Mouse (Mus musculus): Measurements from ENCODE around the gene Gm3336.

The Gm3336 gene

DNA sequence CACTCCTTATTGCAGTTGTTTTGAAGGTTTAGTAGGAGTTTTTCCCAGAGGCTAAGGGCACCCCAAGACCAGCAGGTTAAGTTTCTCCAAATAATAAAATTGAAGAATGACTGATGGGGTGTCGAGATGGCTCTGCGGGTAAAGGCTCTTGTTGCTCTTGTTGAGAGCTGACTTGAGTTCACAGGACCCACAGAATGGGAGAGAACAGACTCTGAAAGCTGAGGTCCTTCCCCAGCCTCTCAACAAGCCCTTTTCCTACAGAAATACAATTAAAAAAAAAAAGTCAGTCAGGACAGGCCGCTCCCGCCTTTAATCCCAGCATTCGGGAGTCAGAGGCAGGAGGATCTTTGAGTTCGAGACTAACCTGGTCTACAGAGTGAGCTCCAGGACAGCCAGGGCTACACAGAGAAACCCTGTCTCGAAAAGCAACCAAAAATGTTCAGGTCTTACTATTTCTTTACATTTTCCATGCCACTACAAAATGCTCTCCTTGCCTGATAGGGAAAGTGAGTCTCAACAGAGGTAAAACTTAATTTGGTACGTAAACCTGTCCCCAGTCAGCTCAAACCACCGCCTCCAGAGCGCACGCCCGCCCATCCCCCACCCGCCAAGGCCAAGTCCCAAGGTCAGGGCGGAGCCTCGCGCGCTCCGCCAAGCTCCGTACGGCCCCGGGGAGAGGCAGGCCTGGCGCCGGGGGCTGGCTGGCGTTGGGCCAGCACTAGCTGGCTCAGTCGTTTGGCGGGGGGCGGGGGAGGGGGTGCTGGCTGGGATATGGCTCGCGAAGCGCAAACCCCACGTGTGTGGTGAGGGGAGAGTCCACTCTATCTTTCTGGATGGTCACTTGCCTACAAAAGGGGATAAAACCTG lies 22.1 kb upstream of the Gm3336 start:
- DNase-seq: peak; percentile 84

DNA sequence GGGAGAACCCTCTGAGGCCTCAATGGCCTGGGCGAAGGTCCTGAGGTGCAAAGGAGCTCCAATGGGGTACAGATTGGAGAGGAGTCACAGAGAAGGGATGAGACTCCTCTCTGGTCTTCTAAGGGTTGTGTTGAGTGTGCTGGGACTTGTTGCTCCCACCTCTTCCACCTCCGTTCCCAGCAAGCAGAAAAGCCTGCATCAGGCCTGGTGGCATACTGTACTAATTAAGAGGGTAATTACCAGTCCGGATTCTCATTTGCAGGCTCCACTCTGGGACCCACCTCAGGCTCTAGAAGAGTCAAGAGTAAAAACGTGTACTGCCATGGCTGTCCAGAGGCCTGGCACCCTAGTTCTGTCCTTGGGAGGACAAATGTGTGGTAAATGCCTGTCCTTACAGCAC lies 21.4 kb upstream of the Gm3336 start:
- DNase-seq: peak; percentile 39

DNA sequence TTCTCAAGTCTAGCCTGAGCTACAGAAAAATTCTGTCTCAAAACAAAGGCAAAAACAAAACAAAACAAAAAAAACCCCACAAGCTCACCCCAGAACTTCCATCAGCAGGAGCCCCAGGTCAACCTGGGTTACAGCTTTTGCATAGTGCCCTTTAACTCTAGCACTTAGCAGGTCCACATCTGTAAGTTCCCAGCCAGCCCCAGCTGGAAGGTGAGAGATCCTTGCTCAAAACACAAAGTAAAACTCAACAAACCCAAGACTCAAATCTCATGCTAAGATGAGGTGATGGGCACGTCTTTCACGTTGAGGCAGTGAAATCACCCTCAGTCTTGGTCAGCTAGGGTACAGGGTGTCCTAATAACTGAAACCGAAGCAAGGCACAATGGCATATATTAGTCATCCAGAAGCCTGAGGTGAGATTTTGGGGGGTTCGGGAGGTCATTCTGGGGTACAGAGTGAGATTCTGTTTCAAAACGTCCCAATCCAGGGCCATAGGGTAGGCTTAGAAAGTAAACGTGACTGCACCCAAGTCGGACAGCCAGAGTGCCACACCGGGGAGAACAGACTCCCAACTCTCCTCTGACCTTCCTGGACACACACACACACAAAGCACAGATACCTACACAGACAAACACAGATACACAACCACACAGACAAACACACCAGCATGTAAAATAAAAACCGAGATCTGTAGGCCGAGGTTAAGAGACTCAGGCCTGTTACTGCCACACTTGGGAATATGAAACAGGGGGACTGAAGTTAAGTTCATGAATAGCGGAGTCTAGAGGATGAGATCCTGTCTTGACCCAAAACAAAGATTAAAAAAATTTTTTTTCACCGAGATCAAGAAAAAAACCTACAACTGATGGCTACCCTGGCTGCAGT lies 20.7 kb upstream of the Gm3336 start:
- no peak for DNase-seq

DNA sequence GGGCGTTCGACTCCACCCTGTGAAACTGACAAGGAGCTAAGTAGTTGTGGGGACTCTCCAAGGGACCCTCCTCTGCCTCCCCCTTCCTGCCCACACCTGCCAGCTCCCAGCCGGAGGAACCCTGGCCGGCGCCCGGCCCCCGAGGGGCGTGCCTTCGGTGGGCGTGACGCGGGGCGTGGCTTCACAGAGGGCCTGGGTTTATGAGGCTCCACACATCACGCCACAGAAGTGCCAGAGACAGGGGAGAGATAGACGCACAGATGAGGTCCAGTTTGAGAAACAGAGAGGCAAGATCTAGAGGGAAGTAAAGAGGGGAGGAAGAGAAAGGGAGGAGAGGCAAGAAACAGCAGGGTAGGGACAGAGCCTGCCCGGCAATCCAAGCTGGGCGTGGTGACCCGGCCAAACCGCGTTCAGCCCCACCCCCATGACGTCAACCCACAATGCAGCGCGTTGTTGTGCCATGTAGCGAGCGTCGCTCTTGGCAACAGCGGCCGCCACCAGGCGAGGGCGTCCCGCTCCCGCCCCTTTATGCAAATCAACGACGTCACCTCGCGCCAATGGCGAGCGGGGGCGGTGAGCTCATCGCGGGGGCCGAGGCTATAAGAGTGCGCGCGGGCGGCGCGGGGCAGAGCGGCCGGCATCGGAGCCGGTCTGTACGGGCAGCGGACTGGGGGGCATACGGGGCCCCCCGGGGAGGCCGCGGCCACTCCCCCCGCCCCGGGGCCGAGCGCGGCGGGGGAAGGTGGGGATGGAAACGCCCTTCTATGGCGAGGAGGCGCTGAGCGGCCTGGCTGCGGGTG lies 19.8 kb upstream of the Gm3336 start, which contains the start of gene Jund:
Gene Jund (plus strand): TSS at position 640 of the 800 bp plus-strand sequence.
- peak; percentile 99 for DNase-seq

DNA sequence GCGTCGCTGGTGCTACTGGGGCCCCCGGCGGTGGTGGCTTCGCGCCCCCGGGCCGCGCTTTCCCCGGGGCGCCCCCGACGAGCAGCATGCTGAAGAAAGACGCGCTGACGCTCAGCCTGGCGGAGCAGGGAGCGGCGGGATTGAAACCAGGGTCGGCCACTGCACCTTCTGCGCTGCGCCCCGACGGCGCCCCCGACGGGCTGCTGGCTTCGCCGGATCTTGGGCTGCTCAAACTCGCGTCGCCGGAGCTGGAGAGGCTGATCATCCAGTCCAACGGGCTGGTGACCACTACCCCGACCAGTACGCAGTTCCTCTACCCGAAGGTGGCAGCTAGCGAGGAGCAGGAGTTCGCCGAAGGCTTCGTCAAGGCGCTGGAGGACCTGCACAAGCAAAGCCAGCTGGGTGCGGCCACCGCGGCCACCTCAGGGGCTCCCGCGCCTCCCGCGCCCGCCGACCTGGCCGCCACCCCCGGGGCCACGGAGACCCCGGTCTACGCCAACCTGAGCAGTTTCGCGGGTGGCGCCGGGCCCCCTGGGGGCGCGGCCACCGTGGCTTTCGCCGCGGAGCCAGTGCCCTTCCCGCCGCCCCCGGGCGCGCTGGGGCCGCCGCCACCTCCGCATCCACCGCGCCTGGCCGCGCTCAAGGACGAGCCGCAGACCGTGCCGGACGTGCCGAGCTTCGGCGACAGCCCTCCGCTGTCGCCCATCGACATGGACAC lies 19.1 kb upstream of the Gm3336 start:
- peak; percentile 61 for DNase-seq

DNA sequence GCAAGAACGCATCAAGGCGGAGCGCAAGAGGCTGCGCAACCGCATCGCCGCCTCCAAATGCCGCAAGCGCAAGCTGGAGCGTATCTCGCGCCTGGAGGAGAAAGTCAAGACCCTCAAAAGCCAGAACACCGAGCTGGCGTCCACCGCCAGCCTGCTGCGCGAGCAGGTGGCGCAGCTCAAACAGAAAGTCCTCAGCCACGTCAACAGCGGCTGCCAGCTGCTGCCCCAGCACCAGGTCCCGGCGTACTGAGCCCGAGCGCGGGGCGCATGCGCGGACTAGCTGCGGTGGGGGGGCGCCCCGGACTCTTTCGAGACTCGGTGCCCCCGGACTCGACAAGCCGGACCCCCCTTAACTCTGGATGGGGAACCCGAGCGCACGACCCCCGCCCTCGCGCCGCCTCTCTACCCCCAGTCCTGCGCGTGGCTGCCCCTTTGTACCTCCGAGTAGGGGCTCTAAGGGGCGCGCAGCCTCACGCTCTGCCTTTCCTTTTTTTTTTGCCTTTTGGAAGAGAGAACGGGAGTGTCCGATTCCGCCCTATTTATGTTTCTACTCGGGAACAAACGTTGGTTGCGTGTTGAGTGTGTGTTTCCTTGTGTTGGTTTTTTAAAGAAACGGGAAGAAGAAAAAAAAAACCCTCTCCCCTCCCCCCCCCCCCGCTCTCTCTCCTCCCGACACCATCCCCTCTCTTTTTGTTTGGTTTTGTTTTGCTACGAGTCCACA lies 18.3 kb upstream of the Gm3336 start:
- DNase-seq: peak; percentile 82

DNA sequence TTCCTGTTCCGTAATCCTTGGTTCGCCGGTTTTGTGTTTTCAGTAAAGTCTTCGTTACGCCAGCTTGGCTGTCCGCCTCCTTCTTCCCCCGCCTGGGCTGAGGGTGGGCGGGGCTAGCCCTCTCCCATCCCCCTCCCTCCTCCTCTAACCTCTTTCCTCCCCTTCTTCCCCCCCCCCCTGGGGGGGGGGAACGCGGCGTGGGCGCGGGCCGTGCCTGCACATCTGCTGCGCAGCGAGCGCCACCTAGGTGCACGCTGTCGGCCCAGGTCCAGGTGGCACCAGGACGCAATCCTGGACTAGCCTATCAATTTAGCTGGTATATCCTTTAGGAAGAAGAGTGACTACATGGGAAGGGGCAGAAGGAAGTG lies 17.8 kb upstream of the Gm3336 start:
- DNase-seq: peak; percentile 95

DNA sequence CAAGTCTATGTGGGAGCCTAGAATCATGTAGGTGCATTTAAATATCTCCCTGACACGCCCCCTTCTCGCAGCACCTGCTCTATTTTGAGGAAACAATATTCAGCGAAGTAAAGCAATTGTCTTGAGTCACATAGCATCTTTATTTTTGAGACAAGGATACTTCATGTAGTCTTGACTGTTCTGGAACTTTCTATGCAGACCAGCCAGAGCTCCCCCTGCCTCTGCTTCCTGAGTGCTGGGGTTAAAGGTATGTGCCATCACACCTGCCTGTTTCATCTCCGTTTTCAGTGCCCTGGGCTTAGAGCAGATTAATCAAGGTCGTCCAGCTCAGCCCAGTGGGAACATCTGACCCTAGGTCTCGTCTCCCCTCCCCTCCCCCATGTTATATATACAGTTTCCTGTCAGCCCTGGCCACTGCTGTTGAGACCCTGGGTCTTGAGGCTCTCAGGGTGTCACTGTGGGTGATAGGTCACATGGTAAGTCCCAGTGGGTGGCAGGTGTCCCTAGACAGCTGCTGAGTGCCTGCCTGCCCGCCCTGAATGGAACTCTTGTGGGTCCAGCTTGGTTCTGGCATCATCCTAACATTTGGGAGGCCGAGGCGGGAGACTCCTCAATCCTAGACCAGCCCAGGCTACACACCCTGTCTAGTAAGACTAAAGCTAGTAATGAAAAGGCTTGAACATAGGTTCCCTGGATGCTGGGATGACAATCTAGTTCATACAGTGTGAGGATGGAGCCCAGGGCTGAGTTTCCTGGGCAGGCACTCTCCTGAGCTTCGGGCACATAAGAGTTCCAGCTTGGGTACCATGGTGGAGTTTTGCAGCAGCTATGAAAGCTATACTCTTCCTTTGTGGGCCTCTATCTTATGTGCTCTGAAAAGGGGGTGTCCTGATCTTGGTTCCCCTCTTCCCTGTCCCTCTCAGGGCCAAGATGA lies 17.0 kb upstream of the Gm3336 start:
- DNase-seq: no peak

DNA sequence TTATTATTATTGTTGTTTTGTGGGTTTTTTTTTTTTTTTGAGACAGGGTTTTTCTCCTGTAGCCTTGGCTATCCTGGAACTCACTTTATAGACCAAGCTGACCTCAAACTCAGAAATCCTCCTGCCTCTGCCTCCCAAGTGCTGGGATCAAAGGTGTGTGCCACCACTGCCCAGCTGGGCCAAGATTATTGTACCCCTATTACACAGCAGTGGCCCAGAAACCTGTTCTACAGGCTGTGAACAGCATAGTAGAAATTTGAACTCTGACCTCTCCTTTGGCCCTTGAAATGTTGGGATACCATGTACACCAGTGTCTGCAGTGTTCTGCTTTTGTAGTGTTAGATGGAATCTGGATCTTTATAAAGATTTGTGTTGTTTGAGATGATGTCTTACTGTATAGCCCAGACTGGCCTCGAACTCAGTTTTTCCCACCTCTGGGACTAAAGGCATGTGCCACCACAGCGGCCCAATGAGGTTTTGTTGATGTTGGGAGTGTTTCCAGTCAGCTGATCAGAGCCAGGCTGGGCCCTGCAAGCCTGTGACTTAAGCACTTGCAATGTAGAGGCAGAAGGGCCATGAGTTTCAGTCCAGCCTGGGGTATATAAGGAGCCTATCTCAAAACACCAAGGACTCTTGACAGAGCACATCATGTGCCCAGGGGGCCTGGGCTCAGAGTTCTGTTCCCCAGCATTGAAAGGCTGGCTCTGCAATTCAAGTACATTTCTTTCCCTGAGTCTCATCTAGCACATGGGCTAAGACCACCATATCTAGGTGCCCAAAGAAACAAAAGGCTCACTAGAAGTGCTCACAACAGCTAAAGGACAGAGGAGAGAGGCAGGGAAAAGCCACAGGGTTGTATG lies 16.1 kb upstream of the Gm3336 start:
- no peak for DNase-seq

DNA sequence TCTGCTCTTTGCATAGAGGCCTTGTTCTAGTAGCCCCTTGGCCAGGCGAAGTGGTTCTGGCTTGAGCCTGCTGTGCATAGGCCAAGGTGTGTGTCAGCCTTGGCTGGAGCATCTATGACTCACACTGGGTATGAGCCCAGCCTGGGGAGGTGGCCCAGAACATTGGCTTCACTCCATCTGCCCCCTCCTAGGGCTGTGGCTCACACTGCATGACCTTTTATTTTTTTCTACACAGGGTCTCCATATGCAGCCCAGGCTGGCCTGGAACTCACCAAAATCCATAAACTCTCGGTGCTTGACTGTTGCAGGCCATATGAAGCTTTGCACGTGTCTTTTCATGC lies 15.5 kb upstream of the Gm3336 start:
- no peak for DNase-seq

DNA sequence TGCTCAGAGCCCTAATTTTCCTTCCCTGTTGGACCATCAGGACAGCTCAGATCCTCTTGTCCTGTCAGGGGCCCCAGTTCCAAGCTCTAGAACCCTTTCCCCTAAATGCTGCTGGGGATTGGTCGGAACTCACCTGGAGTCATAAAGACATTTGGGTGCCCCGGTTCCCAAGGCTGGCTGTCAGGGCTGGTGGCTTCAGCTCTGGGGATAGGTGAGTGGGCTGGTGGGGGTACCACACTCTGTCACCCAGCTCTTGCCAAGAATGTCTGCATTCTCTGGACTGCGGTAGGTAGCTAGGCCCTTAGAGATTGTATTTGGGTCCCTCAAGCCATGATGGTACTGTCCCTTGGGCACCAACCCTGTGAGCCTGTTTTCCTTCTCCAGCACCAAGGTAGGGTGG lies 15.1 kb upstream of the Gm3336 start, which contains the start of gene Iqcn:
Gene Iqcn (plus strand): TSS at position 171 of the 400 bp plus-strand sequence.
- DNase-seq: no peak

DNA sequence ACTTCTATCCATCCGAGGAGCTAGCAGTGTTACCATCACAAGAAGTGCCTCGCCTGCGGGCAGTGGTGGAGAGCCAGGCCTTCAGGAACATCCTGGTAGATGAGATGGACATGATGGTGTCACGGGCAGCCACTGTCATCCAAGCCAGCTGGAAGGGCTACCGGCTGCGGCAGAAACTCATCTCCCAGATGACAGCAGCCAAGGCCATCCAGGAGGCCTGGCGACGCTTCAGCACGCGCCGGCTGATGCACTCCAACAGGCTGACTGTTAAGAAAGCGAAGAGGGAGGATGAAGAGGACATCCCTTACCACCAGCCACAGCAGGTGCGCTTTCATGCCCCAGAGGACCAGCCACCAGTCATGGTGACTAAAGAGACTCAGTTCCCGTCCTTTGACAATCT lies 10.1 kb upstream of the Gm3336 start:
- no peak for DNase-seq

DNA sequence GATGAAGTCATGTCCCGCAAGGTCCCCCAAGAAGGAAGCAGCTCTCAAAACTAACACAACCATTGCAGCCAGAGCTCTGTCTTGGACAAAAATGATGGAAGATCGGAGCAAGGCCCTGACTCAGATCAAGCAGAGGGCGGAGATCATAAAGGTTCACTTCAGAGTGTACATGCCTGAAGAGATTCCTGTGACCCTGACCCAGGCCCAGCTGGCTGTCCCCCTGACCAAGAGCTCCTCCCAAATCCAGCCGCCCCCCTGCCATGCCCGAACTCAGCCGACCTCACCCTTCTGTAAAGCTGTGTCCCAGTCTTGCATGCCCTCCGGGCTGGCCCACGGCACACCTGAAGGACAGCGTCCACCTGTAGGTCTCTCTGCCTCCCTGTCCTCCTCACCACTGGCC lies 8.5 kb upstream of the Gm3336 start:
- no peak for DNase-seq

DNA sequence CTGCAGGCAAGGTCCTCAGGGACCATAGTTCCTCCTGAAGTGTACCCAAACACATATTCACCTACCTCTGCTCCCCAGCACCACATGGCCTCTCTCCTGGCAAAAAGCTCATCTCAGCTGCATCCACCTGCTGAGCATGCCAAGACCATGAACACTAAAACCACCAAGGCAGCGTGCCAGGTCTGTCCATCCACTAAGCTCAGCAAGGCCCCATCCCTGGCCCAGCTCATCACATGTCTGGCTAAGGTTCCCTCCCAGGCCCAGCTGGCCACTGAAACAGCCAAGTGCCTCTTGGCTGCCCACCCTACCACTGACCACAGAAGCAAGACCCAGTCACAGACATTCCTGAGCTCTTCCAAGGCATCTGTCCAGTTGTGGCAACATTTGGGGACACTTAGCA lies 8.0 kb upstream of the Gm3336 start:
- DNase-seq: no peak

DNA sequence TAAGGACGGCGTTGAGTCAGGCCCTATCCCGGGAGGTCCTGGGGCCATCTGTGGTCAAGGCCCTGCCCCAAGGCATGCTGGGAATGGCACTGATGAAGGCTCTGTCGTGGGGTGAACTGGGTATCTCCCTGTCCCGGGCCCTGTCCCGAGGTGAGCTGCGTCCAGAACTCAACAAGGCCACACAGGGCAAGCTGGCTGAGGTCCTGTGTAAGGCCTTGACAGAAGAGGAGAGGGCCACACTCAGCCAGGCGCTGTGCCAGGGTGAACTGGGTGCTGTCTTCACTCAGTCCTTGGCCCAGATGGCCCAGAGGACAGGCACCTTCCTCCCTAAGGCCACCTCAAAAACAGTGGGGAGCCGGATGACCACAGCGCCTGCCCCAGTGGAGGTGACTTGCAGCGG lies 7.3 kb upstream of the Gm3336 start:
- no peak for DNase-seq

DNA sequence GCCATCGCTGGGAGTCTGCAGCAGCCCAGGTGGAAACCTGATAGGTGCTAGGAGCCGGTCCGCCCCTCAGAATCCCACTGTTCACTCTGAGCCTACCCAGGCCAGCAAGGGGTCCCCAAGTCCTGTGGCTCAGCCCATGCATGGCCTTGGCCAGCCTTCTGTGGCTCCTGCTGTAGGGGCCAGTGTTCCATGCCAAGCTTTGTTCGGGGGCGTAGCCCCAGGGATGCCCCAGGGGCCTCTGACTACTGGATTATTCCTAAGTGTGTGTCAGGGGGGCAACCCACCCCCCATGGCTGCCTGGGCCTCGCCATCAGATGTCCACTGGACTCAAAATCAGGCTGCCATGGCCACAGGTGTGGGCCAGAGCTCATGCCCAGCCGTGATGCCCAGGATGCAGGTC lies 4.4 kb upstream of the Gm3336 start:
- no peak for DNase-seq

DNA sequence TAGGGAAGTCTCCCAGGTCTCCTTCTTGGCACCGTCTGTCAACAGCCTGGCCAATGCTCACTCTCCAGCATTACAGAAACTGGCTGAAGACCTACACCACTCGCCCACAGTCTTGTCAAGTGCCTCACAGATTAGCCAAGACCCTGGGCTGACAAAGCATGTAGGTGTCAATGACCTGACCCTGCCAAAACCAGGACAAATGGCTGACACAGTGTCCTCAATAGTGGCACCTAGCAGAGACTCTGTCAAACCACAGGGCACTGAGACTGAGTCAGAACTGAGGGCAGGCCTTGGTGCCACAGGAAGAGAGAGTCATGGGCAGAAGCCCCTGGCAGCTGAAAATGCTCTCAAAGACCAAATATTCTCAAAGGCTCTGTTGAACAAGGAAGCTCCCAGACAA lies 3.3 kb upstream of the Gm3336 start:
- DNase-seq: no peak

DNA sequence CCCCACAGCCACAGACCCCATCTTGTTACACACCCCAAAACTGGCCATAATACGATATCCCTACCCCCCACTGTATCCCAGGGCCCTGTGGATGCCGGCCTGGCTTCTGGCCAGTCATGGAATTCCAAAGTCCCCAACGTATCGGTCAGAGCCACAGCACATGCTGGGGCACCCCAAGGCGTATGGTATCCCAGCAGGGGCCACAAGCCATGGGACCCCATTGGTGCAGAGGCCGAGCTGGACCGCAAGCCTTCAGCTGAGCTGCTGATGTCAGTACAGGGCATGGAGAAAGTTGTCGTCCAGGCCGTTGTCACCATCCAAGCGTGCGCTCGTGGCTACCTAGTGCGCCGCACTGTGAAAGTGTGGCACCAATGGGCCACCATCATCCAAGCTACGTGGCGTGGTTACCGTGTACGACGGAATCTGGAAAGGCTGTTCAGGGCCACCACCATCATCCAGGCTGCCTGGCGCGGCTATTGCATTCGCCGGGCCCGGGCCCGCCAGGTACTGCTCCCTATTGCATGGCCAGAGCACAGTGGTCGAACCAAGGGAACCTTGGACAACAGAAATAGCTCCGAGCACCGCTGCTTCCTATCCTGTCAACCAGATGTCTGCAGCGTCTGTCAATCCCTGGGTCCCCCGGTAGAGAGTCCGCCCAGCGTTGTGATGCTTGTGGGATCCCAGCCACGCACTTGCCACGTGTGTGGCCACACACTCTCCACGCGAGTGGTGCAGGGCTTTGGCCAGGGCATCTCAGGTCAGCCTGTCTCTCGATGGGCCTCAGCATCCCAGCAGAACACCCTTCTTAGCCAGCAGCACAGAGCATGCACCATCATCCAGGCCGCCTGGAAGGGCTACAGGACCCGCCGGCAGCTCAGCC lies 1.6 kb upstream of the Gm3336 start:
- no peak for DNase-seq
